Mouse (Mus musculus) frontal cortex, adult 2 months (tissue): ENCODE results near the gene Errfi1. TPM values are rescaled to one million over a fixed set of nuclear protein-coding genes. Genes with fewer than 3 reads are reported as not detected.

ENCODE experiments used
- DNase-seq, 2 experiments: peaks; one replicate each; pipeline ENCODE4 v3.0.0; 2022; ENCODE audit warnings: low spot score in 1 of 2; ENCODE audit errors: extremely low spot score in 1 of 2
- polyA plus RNA-seq: library from polyadenylated mRNA; depleted of rRNA; stranded (reverse); fragments of >200 nt; gene quantifications from 2 replicates; pipeline ENCODE4 v1.2.3, GENCODE M21; 2012; rRNA removed

Errfi1 gene
- 21.6 and 22.3 TPM in 2 replicates for polyA plus RNA-seq

GRCm38 (mm10) chr4:150853680-150854461, at the start of gene Errfi1:
Gene Errfi1, plus strand, starts transcription at chr4:150853919.
- DNase-seq = no peak

DNA sequence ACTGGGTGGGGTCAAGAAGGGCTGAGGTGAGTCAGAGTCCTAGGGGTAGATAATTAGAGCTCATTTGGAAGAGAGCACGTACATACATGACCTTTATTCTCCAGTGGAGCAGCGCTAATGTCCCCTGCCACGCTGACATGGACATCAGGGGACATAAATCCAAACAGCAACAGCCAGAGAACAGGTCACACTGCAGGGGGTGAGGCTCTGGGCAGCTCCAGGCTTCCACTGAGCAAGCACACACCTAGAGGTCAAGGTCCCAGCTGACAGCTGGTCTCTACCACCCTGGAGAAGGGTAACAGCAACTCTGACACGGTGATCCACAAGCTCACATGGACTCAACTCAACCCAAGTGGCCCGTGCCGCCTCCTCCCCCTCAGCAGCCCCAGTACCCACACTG, 49.5 kb upstream of the Errfi1 start:
- DNase-seq = no peak

- DNase-seq = no peak
Observed at GRCm38 (mm10) chr4:150807727-150808470, 45.8 kb upstream of the Errfi1 start.

GRCm38 (mm10) chr4:150808471-150808847, 45.3 kb upstream of the Errfi1 start:
- DNase-seq = no peak

DNA sequence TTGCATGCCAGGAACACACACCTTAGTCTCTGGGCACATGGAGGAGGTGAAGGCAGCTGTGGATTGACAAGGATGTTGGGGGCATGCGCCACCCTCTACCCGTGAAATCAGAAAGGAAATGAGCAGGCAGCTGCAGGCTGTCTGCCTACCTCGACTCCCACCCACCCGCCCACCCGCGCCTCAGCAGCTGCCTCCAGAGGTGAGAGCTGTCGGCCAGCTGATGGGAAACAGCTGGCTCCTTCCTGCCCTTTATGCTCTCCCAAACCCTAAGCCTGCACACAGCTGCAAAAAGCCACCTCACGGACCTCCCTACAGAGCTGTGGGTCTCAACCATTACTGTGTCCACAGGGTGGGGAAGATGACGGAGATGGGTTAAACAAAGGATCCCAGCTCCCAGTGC, 44.4 kb upstream of the Errfi1 start:
- DNase-seq = no peak

DNA sequence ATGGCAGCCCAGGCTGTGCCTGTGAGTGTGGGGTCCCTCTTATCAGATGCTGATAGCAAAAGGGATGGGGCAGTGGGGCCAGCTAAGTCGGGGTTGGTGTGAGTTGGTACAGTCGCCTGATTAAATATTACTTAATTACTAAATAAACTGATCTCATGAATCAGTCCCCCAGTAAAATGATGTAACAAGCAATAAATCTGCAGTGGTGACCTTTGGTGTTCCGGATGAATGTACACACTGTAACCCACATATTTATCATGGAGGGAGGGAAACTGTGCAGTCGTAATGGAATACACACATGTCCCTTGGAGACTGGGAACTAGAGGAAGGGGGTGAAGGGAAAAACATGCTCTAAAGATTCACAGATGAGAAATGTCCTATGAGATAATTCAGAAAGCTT, 38.6 kb upstream of the Errfi1 start:
- no peak for DNase-seq

DNA sequence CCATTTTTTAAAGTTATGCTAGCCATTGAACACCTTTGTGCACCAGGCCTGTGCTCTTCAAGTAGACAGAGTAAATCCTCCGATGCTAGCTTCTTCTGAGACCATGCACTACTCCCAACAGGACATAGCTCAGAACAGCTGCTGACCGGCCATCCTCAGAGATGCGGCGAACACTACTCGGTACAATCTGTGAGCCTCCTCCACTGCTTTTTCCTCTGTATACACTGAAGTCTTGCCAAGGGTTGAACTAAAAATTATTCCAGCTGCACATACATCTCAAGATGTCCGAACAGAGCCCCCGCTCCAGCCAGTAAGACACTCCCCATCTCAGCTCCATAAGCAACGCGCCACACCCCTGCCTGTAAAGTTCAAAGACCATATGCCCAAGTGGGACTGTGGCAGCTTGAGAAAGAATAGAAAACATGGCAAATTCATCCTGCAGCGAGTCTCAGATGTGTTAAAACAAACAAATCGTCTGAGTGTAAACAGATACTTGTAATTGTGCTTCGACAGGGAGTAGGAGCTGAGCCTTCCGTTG, 37.2 kb upstream of the Errfi1 start:
- DNase-seq = no peak

DNA sequence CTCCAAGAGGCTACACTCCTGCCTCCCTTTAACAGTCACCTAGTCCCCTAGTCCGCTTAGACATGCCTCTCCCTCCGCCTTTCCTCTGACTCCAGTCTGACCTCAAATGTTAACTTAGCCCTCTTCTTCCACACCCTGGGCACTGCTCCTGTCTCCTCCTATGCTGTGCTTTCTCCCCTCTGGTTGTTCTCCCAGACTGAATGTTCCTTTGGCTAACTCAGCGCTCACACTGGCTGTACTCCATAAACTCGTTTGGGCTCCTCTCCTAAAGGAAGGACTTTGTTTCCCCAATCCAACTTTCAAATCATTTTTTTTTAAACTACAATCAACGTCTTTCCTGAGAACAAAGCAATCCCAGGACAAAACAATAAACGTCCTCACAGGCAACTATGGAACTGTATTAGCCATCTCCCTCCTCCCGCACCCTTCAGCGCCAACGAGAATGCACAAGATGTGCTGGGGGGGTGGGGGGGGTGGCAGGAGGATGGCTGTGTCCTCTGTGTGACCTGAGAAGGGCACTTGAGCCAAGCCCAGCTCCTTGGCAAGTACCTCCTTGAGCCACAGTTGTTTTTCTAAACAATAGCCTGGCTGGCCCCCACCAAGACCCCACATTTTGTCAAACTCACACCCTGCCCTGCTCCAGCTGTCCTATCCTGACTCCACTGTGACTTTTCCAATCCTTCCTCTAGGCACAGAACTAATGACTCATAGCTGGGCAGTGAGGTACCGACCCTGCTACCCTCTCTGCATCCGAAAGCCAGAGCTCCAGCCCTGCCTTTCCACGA, 34.4 kb upstream of the Errfi1 start:
- no peak for DNase-seq

- no peak for DNase-seq
Observed at GRCm38 (mm10) chr4:150821381-150821780, 32.3 kb upstream of the Errfi1 start.

DNA sequence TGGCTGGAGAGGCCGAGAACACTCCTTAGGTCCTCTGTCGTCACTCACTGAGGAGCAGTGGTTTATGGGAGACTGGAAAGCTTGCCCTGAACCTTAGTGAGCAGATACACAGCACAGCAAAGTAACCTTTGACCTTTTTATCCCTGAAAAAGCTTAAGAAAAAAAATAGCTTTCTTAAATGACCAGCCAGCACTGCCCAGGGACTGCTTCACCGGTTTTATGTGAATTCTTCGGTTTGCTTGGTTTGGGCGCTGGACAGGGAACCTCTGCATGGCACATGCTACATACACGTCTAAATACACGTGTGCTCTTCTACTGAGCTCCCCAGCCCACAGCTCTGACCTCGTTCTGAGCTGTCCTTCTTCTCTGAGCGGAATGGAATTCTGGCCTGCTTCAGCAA, 31.1 kb upstream of the Errfi1 start:
- DNase-seq = no peak

DNA sequence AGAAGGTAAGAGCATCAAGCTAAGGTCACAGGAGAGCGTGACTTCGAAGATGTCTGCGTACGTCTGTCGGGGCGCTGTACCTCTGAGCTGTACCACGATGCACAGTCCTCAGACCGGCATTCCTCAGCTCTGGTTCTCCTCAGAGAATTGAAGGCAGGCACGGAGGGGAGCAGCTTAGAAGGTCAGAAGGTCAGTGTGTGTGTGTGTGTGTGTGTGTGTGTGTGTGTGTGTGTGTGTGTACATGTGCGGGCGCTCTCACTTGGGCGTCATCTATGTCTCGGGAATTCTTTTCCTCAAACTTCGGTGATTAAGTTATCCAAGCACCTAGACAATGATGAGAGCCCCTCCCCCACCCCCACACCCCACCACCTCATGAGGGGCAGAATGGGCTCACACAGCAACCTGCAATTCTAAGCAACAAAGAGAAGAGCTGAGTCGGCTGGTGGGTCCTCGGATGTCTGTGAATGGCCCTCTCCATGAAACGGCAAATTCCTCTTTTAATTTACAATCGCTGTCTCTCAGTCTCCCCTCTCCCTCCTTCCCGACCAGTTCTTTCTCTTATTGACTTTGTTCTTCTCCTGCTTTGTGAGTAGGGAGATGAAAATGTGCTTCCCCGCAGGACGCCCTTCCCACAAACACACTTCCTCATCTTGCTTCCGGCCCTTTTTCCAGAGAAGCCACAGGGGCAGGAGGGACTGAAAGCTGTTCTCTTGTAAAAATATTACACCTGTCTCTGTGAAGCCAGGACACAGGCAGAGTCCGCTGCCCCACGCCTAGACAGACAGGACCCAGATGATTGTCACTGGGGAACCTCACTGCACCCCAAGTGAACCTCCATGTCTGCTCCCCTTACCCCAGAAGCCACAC, 29.9 kb upstream of the Errfi1 start:
- DNase-seq = no peak

DNA sequence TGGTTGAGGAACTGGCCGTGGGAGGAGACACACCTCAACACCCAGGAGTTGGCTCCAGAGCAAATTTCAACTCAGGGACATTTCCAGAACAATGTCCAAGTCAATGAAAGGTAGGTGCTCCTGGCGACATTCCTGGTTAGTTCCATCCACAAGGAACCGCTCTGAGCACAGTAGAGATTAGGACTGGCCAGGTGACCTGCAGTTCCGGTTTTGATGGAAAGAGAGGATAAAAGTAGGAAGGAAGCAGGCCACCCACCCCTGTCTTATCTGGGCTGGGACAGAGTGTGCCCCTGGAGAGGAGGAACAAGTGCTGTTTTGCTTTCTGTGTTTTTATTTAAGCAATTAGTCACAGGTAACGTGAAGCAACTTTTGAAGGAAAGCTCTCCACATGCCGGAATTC, 28.8 kb upstream of the Errfi1 start:
- DNase-seq = no peak

- DNase-seq = no peak
Observed at GRCm38 (mm10) chr4:150825531-150825930, 28.2 kb upstream of the Errfi1 start.

- DNase-seq = no peak
Observed at GRCm38 (mm10) chr4:150831321-150831720, 22.4 kb upstream of the Errfi1 start.

GRCm38 (mm10) chr4:150831941-150832340, 21.8 kb upstream of the Errfi1 start:
- no peak for DNase-seq

DNA sequence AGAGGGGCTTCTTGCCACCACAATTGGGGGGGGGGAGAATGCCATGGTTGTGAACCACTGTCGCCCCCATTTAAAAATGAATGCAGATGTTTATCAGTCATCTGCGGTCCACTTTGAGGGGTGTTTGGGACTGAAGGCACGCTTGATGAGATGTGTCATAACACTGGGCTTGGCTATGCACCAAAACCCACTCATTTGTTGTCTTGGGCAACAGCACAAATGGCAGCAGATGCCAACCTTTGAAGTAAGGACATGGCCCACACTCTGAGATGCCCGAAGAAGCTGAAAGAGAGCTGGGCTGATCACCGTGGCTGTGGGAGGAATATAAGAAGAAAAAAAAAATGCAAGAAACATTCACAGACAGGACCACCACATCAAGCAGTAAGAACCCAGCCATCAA, 18.6 kb upstream of the Errfi1 start:
- DNase-seq = no peak

DNA sequence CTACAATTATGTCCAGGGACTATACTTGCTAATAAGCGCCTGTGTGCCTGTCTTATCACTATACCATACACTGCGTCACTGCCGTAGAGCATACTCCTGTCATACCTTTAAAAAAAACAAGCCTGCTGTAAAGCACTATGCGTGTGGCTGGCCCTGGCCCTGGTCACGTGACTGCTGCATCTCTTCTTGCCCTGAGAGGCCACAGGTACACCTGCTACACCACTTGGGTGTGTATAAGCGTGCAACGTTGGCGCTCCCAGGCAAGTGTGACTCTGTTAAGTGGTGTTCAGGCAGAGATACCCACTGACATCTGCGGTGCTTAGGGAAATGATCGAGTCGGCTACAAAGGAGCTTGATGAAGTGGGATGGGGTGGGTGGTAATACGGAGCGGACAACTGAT, 17.5 kb upstream of the Errfi1 start:
- no peak for DNase-seq

DNA sequence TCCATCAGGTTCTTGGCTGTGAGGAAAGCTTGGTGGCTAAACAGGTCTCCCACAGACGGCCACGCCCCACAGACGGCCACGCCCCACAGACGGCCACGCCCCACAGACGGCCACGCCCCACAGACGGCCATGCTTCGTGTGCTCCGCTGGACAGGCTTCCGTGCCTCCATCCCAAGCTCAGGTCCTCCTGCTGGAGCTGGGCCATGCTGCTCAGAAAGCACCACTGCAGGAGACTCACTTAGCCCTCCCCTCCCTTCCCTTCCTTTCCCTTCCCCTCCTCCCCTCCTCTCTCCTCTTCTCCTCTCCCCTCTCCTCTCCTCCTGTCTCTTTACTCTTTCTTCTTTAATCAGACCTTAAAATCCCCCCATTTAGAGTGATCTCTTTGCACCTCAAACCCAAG, 16.8 kb upstream of the Errfi1 start:
- DNase-seq = no peak

GRCm38 (mm10) chr4:150837458-150837857, 16.3 kb upstream of the Errfi1 start:
- DNase-seq = no peak

GRCm38 (mm10) chr4:150842045-150842444, 11.7 kb upstream of the Errfi1 start:
- no peak for DNase-seq
